Mouse (Mus musculus) gastrocnemius, postnatal 25 days (tissue): ENCODE measurements at regions not wholly inside any gene's neighbourhood (a gene's known extent, or its start where the extent isn't known, plus 50 kb on each side); places are given as distances from the start of the nearest gene placed in this dataset.

ENCODE experiments used
- DNase-seq: peaks from one replicate; pipeline ENCODE4 v3.0.0; 2022

- DNase-seq, result no peak
Measured at GRCm38 (mm10) chr13:44356981-44357380, 372.3 kb upstream of the Jarid2 start.

GRCm38 (mm10) chr13:44359344-44359743 lies 369.9 kb upstream of the Jarid2 start:
- no peak for DNase-seq

GRCm38 (mm10) chr13:44360016-44360415 lies 369.3 kb upstream of the Jarid2 start:
- DNase-seq, result no peak

- DNase-seq, result no peak
Measured at GRCm38 (mm10) chr13:44360725-44361290, 368.5 kb upstream of the Jarid2 start.

- no peak for DNase-seq
Measured at GRCm38 (mm10) chr13:44362293-44363005, 366.8 kb upstream of the Jarid2 start.

GRCm38 (mm10) chr13:44363016-44363415 lies 366.3 kb upstream of the Jarid2 start:
- no peak for DNase-seq

GRCm38 (mm10) chr13:44369301-44369700 lies 360.0 kb upstream of the Jarid2 start:
- DNase-seq, result no peak

- DNase-seq, result no peak
Measured at GRCm38 (mm10) chr13:44372361-44372877, 356.9 kb upstream of the Jarid2 start.

- no peak for DNase-seq
Measured at GRCm38 (mm10) chr13:44375476-44376159, 353.7 kb upstream of the Jarid2 start.

- DNase-seq, result no peak
Measured at GRCm38 (mm10) chr13:44376160-44376488, 353.1 kb upstream of the Jarid2 start.

- DNase-seq, result no peak
Measured at GRCm38 (mm10) chr13:44381721-44382450, 347.4 kb upstream of the Jarid2 start.

- DNase-seq, result no peak
Measured at GRCm38 (mm10) chr13:44383322-44383721, 346.0 kb upstream of the Jarid2 start.

GRCm38 (mm10) chr13:44386767-44387166 lies 342.5 kb upstream of the Jarid2 start:
- DNase-seq, result no peak

GRCm38 (mm10) chr13:44389696-44390095 lies 339.6 kb upstream of the Jarid2 start:
- no peak for DNase-seq

- DNase-seq, result no peak
Measured at GRCm38 (mm10) chr13:44390666-44391390, 338.4 kb upstream of the Jarid2 start.

GRCm38 (mm10) chr13:44394016-44394415 lies 335.3 kb upstream of the Jarid2 start:
- DNase-seq, result no peak

- DNase-seq, result no peak
Measured at GRCm38 (mm10) chr13:44398613-44399369, 330.5 kb upstream of the Jarid2 start.

GRCm38 (mm10) chr13:44399370-44399685 lies 329.9 kb upstream of the Jarid2 start:
- no peak for DNase-seq

- DNase-seq, result no peak
Measured at GRCm38 (mm10) chr13:44399831-44400321, 329.4 kb upstream of the Jarid2 start.

GRCm38 (mm10) chr13:44404010-44404575 lies 325.2 kb upstream of the Jarid2 start:
- no peak for DNase-seq

GRCm38 (mm10) chr13:44407307-44407706 lies 322.0 kb upstream of the Jarid2 start:
- no peak for DNase-seq
